9 mouse cellular contexts compared by ENCODE assay signal in the genomic region with DNA sequence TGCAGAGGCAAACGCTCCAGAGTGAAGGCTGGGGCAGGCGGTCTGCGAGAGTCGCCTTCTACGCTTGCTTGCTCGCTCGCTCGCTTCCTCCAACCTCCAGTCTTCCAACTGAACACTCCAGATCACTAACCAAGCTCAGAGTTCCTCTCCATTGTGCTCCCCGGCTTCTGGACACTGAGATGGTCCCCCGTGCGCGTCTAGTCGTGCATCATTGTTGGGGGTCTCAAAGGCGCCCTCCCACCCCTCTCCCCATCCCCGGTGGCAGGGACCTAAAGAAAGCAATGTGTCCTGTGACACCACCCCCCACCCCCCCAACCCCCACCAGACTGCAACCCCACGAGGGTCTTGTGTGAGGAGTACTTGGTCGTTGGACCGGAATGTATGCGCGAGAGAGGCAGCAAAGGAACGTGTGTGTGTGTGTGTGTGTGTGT. TPM values are rescaled to one million over a fixed set of nuclear protein-coding genes. Genes with fewer than 3 reads are reported as not detected.
DNase-seq lines count a peak whose midpoint lies in the region; ATAC-seq lines count a peak whose summit lies in the region.
"Had no signal": no experiment of that assay in that cellular context is flagged by ENCODE, and none has a peak within 500 bp of the region (broad histone marks: within the 10 kb centered on the region; RNA-seq: fewer than 3 reads in every experiment).

No protein-coding gene starts in this region.

- ATAC-seq in heart, embryonic 11.5 days (replicated peaks; ENCODE audit: insufficient number of reproducible peaks, low FRiP score, low TSS enrichment) = 0 out of 2 replicates have a peak, but pooled peaks have one; percentile 5
- peak; percentile 36; the same call in 1 of the 2 replicates for ATAC-seq in forebrain, embryonic 14.5 days
- peak; percentile 64 for ATAC-seq in neural tube, embryonic 11.5 days (ENCODE audit: insufficient read depth, low FRiP score, low TSS enrichment)

- H3K27ac ChIP-seq in heart, embryonic 11.5 days (ENCODE audit: low read depth, low read length) = no peak overlapping the region
- no peak overlapping the region for H3K27ac ChIP-seq in forebrain, embryonic 14.5 days (ENCODE audit: low read depth, low read length)
- peak overlapping the region; percentile 80 for H3K27ac ChIP-seq in limb, embryonic 10.5 days
- H3K27ac ChIP-seq in neural tube, embryonic 11.5 days (ENCODE audit: low read depth, low read length) = peak overlapping the region; percentile 64; the same call in 1 of the 2 replicates

- peaks cover 6% of the 10 kb centered on the region for H3K27me3 ChIP-seq in heart, embryonic 11.5 days (ENCODE audit: control insufficient read depth, insufficient read depth, low read length)
- H3K27me3 ChIP-seq in forebrain, embryonic 14.5 days (replicated peaks; ENCODE audit: control insufficient read depth, insufficient read depth, low read length) = no peaks in the 10 kb centered on the region
- peaks cover 34% of the 10 kb centered on the region for H3K27me3 ChIP-seq in limb, embryonic 10.5 days (ENCODE audit: low read depth, poor library complexity, severe bottlenecking)
- H3K27me3 ChIP-seq in neural tube, embryonic 11.5 days (ENCODE audit: control insufficient read depth, insufficient read depth, low read length) = no peaks in the 10 kb centered on the region

- H3K4me2 ChIP-seq in heart, embryonic 11.5 days = peak overlapping the region; percentile 96
- peak overlapping the region; percentile 96 for H3K4me2 ChIP-seq in forebrain, embryonic 14.5 days (ENCODE audit: low read length)
- peak overlapping the region; percentile 74 for H3K4me2 ChIP-seq in neural tube, embryonic 11.5 days (ENCODE audit: low read depth)

- peak overlapping the region; percentile 29; the same call in 1 of the 2 replicates for H3K9ac ChIP-seq in heart, embryonic 11.5 days (ENCODE audit: low read depth, low read length)
- H3K9ac ChIP-seq in forebrain, embryonic 14.5 days (ENCODE audit: low read length) = peak overlapping the region; percentile 56
- peak overlapping the region; percentile 72 for H3K9ac ChIP-seq in neural tube, embryonic 11.5 days (ENCODE audit: low read length)

- H3K4me3 ChIP-seq in heart, embryonic 11.5 days (ENCODE audit: low read depth, low read length) = peak overlapping the region; percentile 58
- H3K4me3 ChIP-seq in forebrain, embryonic 14.5 days (ENCODE audit: low read depth, low read length) = peak overlapping the region; percentile 52
- H3K4me3 ChIP-seq in limb, embryonic 10.5 days = peak overlapping the region; percentile 62
- H3K4me3 ChIP-seq in neural tube, embryonic 11.5 days (ENCODE audit: low read depth, low read length) = peak overlapping the region; percentile 55

- no peak for DNase-seq in heart, adult 8-10 months (ENCODE audit: low spot score)
- peak; percentile 24 for DNase-seq in adrenal gland, postnatal 10 days
- peak; percentile 50 for DNase-seq in forebrain, embryonic 14.5 days (ENCODE audit: low spot score)
- peak; percentile 61 for DNase-seq in limb, embryonic 10.5 days (ENCODE audit: low spot score)
- DNase-seq in neural tube, embryonic 11.5 days (ENCODE audit: low spot score) = peak; percentile 65
- no peak for DNase-seq in layer of hippocampus, adult 9-10 months (ENCODE audit: low spot score)
- no peak for DNase-seq in spleen, postnatal 14 days (ENCODE audit: low spot score in 2 of 2)

- H3K9me3 ChIP-seq in heart, embryonic 11.5 days (replicated peaks; ENCODE audit: control insufficient read depth, low read length) = no peaks in the 10 kb centered on the region
- no peaks in the 10 kb centered on the region for H3K9me3 ChIP-seq in forebrain, embryonic 14.5 days (replicated peaks; ENCODE audit: control insufficient read depth, low read length)
- H3K9me3 ChIP-seq in limb, embryonic 10.5 days (replicated peaks) = no peaks in the 10 kb centered on the region
- no peaks in the 10 kb centered on the region for H3K9me3 ChIP-seq in neural tube, embryonic 11.5 days (ENCODE audit: control insufficient read depth, low read length)

- WGBS in heart, embryonic 11.5 days (ENCODE audit: insufficient replicate concordance) = 2% methylated on average over 21 of the region's 21 CpGs
- 2% methylated on average over 17 of the region's 21 CpGs for WGBS in forebrain, embryonic 14.5 days
- under 1% methylated on average over 21 of the region's 21 CpGs for WGBS in limb, embryonic 10.5 days
- WGBS in neural tube, embryonic 11.5 days = under 1% methylated on average over 16 of the region's 21 CpGs

- no peaks in the 10 kb centered on the region for H3K36me3 ChIP-seq in heart, embryonic 11.5 days (ENCODE audit: control insufficient read depth, insufficient read depth, low read length)
- H3K36me3 ChIP-seq in forebrain, embryonic 14.5 days (ENCODE audit: control insufficient read depth, insufficient read depth, low read length) = no peaks in the 10 kb centered on the region
- no peaks in the 10 kb centered on the region for H3K36me3 ChIP-seq in limb, embryonic 10.5 days
- no peaks in the 10 kb centered on the region for H3K36me3 ChIP-seq in neural tube, embryonic 11.5 days (ENCODE audit: control insufficient read depth, insufficient read depth, low read length)

- H3K4me1 ChIP-seq in heart, embryonic 11.5 days (ENCODE audit: control insufficient read depth, insufficient read depth, low read length) = 0 out of 2 replicates have a peak, but pooled peaks cover 2% of the 10 kb centered on the region
- peaks cover 5% of the 10 kb centered on the region for H3K4me1 ChIP-seq in forebrain, embryonic 14.5 days (ENCODE audit: control insufficient read depth, insufficient read depth, low read length)
- peaks cover 36% of the 10 kb centered on the region for H3K4me1 ChIP-seq in limb, embryonic 10.5 days
- H3K4me1 ChIP-seq in neural tube, embryonic 11.5 days (ENCODE audit: control insufficient read depth, insufficient read depth, low read length) = 0 out of 2 replicates have a peak, but pooled peaks cover 2% of the 10 kb centered on the region

RNA-seq across cellular contexts. Expression of a gene that starts 0.4 kb away (rescaled TPM):
- 0.87 and 2.6 TPM in 2 replicates for polyA plus RNA-seq in heart, embryonic 11.5 days (2014; fragmentation: Nextera tagmentation; extraction: Ambion mirVana)
- total RNA-seq in heart, adult 8-10 months (2022) = 1 to 10 TPM; 2.3 to 4.1 (median 3.9) TPM
- total RNA-seq in adrenal gland, postnatal 10 days (2021) = 1 to 10 TPM; 3.3 to 3.9 TPM
- polyA plus RNA-seq in forebrain, embryonic 14.5 days (2014; fragmentation: Nextera tagmentation; extraction: Ambion mirVana) = 4.5 and 6.7 TPM in 2 replicates
- polyA plus RNA-seq in limb, embryonic 10.5 days (2016; fragmentation: Nextera tagmentation; extraction: Ambion mirVana) = 3.6 and 4.4 TPM in 2 replicates
- polyA plus RNA-seq in neural tube, embryonic 11.5 days (2014; fragmentation: Nextera tagmentation; extraction: Ambion mirVana) = 28.6 and 30.1 TPM in 2 replicates
- polyA plus RNA-seq: liver, adult 2 months had no signal

Comparison
In these comparisons a context has a peak if more than half of its experiments do, and no peak if none do; other contexts are left out.
1. ATAC-seq: peak in every context shown above with its lines; median percentile 64 in neural tube, embryonic 11.5 days; 36 in forebrain, embryonic 14.5 days; 5 in heart, embryonic 11.5 days.
2. H3K27ac ChIP-seq: peak in limb, embryonic 10.5 days (single experiment) and neural tube, embryonic 11.5 days (single experiment); none in heart, embryonic 11.5 days (single experiment) and forebrain, embryonic 14.5 days (single experiment).
3. DNase-seq: peak in adrenal gland, postnatal 10 days (single experiment), forebrain, embryonic 14.5 days (single experiment), limb, embryonic 10.5 days (single experiment) and neural tube, embryonic 11.5 days (single experiment); none in heart, adult 8-10 months (single experiment), layer of hippocampus, adult 9-10 months (single experiment) and spleen, postnatal 14 days (0 of 2).
4. Peak in every context shown above with its lines, with median percentiles within 50 percentile points of each other: H3K4me2 ChIP-seq, H3K4me3 ChIP-seq and H3K9ac ChIP-seq.